Mouse (Mus musculus) mouse trophoblast stem cell (cell line): Measurements from ENCODE around the gene Wdfy4.

Source experiments
- in situ Hi-C, 2 experiments: fragments of 300-500 bp; cut with MseI, MboI; formaldehyde crosslinking; loops; 2 replicates in 1 of 2; 3 replicates in 1 of 2; pipeline ENCODE4 v1.15.1; 2025

Gene Wdfy4

DNA sequence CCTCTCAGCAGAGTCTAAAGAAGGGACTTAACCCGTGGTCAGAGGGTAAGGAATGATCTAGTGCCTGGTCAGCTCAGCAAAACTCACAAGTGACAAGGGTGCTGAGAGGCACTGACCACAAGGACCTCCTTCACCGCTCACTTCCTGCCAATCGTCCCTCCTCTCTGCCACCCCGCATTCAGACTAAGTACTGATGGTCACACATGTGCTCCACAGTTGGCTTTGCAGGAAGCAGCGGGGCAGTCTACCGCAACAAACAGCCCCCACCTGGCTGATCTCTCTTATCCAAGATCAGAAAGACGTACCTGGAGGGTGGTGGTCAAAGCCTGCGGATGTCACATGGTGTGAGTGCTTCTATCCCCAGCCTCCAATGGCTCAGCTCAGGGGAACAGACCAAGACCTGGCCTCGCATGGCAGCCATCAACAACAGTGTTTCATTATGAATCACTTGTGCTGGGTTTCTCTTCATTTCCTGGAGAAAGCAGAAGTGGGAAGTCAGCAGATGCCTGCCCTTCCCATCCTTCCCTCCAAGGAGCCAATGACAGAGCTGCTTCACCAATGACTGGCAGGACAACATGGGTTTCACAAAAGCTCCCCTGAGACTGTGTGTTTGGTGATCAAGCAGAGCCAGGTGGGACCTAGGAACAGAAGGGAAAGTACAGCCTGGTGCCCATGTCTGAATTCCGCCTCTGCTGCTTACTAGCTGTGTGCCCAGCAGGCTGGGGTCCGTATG lies at the start of gene Wdfy4:
Gene Wdfy4 (minus strand): TSS at position 441 of the 733 bp plus-strand sequence.
- in situ Hi-C loops: no loop called here

DNA sequence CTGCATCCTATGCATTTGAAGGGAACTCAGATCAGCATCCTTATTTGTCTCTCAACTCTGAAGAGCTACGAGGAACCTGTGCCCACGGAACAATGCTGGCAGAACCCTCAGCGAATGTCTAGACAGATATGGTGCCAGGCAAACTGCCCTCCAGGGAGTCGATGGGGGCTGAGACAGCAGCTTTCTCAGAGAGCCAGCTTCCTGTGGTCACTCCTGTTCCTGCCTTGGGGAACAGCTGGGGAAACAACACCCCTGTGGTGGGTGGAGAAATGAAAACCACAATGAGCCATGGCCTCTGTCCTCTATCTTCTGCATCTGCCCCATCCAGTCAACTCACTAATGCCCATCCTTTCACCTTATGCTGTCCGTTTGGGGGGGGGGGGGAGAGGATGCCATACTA lies 46.7 kb upstream of the Wdfy4 start:
- in situ Hi-C loops: no loop called here

DNA sequence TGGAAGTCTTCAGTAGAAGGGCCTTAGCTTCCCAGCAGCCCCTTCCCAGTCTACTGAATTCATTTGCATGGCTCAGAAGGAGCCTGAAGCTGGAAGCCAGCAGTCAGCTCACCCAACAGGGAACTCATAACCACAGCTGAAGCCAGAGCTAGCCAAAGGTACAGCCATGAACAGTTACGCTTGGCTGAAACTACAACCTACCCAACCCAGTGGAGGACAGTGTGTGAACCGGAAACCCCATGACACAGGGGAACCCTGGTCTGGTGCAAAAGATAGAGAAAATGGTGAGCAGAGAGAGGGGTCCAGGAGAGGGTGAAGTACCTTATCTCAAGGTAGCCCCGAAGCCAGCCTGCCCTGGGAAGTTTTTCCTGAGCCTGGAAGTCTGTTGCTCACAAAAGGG lies 46.0 kb upstream of the Wdfy4 start:
- in situ Hi-C loops: no loop called here

DNA sequence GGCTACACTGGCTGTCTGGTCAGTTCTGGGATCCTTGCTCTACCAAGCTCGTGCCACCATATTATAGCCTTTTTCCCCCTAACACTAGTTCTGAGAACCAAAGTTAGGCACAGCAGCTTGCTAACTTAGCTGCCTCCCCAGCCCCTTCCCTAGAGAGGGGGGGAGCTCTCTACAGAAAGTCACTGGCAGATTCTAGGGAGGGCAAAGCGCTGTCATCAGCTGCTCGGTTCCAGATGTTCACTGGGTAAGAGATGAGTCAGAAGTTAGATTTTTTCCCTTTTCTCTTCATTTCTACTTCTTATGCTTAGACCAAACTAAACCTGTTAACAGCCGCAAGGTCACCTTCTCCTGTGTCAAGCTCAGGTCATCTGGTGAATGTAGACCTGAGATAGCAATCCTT lies 45.4 kb upstream of the Wdfy4 start:
- in situ Hi-C loops: no loop called here

DNA sequence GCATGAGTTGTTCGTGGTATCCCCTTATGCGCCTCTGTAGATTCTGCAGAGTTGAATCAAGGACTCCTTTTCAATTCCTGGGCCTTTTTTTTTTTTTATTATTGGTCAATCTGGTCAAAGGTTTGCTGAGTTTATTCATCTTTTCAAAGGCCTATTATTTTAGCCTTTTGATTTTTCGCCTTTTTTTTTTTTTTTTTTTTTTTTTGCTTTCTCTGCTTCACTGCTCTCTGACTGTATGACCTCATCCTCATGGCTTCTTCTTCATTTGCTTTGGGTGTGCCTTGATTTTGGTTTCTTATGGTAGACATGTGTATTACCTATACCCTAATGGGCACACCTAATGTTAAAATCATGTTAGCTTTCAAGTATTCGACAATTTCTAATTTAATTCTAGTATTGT lies 39.9 kb upstream of the Wdfy4 start:
- in situ Hi-C loops: no loop called here

DNA sequence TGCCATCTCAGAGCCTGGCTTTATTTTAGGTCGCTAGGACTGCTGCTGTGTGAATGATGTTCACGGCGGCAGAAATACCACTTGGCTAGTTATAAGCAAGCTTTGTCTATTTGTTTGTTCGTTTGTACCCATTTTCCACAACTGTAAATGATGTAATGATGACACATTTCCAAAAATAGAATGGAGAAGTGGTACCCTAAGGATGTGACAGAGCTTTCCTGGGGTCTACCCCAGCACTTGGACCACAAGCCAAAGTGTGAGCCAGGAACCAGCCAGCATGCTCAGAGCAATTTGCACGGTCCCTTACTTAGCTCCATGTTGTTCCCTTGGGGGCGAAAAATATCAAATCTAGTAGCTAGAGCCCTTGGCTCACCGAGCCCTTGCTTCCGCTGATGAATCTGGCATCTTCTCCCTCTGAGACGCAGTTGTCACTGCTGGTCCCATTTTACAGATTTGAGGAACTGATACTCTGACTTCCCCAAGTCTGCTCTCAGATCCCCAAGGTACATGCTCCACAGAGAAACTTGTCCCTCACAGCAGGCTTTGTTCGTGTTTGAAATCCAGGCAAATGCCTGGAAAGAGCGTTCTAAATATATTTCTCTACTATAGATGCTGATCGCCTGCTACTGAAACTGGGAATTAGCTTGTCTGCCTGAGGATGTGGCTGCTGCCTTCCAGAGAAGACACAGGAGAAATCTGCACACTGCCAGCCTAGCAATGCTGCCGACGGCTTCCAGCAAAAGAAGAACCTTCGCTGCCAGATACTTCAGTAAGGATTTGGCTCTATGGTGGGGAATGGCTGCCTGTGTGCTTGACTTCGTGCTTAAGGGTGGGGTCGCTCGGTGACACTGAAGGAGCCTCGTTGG lies 31.3 kb upstream of the Wdfy4 start:
- in situ Hi-C loops: no loop called here

DNA sequence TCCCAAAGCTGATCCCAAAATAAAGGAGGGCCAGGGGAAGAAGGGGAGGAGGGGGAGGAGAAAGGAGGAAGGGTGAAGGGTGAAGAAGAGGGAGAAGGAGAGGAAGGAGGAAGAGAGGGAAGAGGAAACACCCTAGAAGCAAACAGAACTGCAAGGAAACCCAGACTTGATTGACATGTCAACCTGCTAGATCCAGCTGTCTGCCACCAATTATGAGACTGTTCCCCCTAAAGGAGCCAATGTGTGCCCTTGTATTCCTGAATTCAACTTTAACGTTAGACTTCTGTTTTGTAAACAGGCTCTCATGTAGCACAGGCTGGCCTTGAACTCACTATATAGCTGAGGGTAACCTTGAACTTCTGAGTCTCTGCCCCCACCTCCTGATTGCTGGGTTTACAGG lies 29.9 kb upstream of the Wdfy4 start:
- in situ Hi-C loops: no loop called here

DNA sequence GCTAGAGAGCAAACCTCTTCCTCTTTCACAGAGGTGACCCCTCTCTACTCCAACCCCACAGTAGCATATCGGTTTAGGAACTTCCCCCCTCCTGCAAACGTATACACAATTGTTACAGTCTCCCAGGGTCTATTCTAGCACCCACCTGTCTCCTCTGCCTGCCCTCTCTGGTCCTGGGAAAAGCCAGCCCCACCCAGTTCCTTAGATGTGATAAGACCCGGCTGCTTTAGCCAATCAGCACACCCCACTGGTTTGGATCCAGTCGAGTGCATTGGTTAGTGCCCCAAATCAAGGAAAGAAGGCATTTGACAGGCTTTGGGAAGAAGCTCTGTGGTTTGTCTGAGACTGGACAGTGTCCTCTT lies 29.4 kb upstream of the Wdfy4 start:
- in situ Hi-C loops: loop anchor here (5.0 kb wide), 1 partner anchor 88 kb away; no protein-coding TSS in a partner anchor

DNA sequence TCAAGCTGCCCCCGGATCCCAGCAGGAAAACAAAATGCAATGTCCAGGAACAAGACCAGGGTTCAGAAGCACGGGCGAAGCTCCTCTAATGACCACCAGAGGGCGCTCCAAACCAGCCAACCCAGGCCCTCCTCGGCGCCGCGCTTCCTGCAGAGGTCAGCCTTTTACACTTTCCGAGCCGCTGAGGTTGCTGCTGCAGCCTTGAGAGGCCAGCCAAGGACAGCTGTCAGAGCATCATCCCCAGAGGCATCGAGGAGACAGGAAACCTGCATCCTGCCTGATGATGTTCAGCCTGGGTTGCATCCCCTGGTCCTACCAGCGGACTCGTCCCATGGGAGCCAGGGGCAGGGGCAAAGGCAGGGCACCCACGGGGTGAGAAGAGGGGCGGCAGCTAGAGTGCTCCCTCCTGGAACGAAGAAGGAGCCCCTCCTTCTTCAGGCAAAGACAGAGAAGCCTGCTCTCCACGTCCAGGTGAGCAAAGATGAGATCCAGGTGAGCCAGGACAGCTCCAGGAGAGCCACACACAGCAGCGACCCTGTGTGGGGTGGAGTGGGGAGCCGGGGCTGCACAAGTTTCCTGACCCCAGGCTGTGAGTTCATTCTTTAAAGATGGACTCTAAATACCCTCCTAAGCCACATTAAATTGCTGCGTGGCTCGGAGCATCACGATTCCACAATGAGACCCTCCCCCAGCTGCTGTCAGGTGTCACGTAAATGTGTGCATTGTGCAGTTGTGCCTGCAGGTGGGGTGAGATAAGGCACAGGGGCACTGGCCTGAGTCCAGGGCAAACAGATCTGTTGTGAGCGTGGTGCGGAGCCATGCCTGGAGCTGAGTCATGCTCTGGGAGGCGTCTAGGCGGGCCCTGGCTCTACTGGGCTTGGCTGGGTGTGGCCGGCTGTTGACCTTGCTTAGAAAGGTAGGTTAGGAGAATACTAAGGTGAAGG lies 28.8 kb upstream of the Wdfy4 start, which contains the start of gene Arhgap22:
Gene Arhgap22 (plus strand): TSS at position 204 of the 944 bp plus-strand sequence.
- in situ Hi-C loops: loop anchor here (5.0 kb wide), 1 partner anchor 88 kb away; no protein-coding TSS in a partner anchor

DNA sequence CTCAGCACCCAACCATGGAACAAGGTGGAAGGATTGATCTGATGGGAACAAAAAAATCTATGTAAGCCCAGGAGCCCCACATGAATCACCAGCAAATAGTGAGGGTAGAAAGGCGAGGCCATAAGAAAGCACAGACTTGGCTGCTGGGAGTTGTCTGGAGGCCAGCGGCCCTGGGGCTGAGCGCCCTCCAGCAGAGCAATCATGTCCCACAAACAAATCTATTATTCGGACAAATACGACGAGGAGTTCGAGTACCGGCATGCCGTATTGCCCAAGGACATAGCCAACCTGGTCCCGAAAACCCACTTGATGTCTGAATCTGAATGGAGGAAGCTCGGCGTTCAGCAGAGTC lies 27.6 kb upstream of the Wdfy4 start:
- in situ Hi-C loops: loop anchor here (5.0 kb wide), 1 partner anchor 89 kb away; no protein-coding TSS in a partner anchor

DNA sequence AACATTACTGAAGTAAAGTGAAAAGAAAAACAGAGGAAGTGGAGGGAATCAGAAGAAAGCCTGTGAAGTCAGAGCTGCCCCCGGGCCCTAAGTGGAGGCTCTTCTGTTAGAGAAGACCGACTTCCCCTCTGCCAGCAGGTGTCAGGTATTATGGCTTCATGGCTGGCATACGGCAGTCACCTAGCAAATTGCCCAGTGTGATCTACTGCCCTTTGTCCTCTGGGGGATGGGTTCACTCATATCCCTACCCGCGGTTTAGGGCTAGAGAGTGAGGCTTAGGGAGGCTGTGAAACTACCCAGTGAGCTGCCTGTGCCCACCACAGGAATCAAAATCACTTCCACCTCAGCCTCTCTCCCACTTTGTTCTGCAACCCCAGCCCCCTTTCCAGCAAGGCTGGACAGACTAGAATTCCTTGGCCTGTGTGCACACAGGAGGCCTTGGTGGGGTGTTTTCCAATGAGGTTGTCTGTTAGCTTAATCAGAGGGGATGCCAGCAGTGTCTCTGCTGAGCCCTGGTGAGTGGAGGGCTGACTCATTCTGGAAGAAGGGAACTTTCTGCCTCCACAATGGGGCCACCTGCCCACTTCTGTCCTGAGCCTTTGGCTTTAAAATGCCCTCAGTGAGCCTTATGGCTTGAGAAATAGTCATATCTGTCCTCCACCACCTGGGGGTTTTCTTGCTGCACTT lies 27.1 kb upstream of the Wdfy4 start:
- in situ Hi-C loops: loop anchor here (5.0 kb wide), 1 partner anchor 90 kb away; no protein-coding TSS in a partner anchor

DNA sequence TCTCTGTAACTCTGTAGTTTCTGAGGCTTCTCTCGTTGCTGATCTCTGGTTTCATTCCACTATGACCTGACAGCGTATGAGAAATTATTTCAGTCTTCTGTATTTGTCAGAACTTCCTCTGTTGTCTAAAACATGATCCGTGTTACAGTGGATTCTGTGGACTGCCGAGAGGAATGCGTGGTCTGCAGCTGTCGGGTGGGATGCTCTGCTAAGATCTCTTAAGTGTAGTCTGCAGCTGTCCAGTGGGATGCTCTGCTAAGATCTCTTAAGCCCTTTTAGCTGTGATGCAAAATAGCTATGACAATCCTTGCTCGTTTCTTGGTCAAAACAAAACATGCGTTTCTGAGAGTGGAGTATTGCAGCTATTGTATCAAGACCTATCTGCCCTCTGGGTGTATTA lies 25.5 kb upstream of the Wdfy4 start:
- in situ Hi-C loops: loop anchor here (5.0 kb wide), 1 partner anchor 91 kb away; no protein-coding TSS in a partner anchor

DNA sequence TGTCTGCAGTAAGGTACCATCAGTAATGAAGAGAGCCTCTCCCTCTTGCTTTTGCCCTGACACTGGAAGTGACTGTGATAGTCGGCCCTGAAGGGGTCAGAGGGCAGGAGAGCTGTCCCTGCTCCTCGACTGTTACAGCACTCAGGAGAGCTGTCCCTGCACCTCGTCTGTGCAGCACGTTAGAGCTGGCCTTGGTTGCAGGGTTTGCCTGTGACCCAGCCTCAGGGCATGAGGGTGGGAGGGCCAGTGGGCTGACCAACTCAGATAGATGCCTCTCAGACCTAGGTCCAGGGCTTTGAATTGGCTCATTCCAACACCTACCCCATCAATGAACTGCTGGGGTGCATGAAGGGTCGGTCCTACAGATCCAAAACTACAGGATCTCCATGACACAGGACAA lies 23.0 kb upstream of the Wdfy4 start:
- in situ Hi-C loops: loop anchor here in 1 of 2 experiments (10.0 kb wide), 1 partner anchor 674 kb away; no protein-coding TSS in a partner anchor

DNA sequence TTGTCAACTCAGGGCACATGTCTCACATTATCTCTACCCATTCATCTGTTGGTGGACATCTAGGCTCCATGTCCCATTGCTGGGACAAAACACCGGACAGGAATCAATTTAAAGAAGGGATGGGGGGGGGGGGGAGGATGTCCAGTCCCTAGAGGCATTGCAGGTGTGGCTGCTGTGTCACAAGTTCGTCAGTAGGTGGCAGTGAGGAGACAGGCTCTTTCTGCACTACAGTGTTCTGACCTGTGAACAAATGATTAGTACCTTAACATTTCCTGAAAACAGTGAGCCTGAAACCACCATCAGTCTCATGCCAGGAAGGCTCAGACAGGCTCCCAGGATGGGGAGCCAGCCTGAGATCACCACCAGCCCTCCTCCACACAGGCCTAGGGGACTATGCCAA lies 21.7 kb upstream of the Wdfy4 start:
- in situ Hi-C loops: loop anchor here in 1 of 2 experiments (10.0 kb wide), 1 partner anchor 672 kb away; no protein-coding TSS in a partner anchor

DNA sequence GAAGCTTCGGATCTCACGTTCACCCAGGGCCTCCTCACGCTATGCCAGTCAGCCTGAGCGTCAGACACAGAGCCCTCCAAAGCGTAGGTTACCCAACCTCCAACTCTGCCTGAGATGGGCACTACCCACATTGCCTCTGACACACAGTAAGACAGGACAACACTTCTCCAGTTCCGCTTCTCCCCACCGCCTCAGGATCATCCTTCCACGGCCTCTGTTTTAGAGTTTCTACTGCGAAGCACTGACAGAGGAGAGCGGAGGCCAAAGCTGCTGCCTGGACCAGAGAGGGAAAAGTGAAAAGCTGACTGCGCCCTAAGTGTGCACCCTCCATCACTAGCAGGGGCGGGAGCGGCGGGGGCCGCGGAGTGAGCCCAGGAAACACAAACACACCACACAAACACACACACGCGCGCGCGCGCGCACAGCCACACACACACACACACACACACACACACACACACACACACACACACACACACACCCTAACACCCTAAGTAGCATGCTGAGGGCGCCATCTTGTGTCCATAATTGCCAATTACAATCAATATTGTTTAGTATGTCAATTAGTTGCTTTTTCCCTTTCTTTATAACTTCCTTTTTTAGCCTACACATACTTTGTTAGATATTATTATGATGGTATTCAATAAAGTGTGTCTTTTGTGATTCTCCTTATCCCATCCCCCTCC lies 20.1 kb upstream of the Wdfy4 start:
- in situ Hi-C loops: loop anchor here in 1 of 2 experiments (10.0 kb wide), 1 partner anchor 671 kb away; no protein-coding TSS in a partner anchor

DNA sequence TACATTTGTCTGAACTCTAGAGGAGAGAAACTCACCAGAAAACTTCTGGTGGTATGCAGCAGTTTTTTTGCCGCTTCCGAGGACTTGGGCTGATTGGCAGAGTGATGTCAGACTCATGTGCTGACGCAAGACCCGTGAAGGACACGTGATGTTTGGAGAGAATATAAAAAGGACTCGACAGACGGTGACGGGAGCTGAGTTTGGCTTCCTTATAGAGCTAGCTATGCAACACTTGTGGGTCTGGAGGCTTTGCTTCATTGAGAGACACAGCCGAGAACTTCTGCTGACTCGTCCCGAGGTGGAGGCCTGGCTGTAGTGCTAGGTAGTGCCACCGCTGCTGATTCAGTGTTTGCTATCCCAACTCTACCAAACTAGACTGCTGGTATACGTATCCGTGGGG lies 18.5 kb upstream of the Wdfy4 start:
- in situ Hi-C loops: loop anchor here in 1 of 2 experiments (10.0 kb wide), 1 partner anchor 669 kb away; no protein-coding TSS in a partner anchor

DNA sequence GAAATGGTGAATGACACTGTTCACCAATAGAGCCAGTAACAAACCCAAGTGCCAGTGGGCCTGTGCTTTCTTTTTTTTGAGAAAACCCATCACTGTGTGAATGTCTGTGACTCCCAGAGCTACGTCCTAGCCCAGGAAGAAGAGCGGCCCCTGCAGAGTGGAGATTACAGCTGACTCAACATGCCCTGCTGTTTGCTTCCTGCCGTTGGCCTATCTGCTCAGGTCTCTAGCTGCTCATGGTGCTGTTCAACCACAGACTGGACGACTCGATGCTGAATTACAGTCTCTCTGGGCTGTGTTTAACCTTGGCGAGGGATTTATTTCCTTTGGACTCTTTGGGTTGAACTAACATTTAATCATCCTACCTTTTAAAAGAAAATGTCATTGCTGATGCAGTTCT lies 17.6 kb upstream of the Wdfy4 start:
- in situ Hi-C loops: loop anchor here in 1 of 2 experiments (10.0 kb wide), 1 partner anchor 668 kb away; no protein-coding TSS in a partner anchor

DNA sequence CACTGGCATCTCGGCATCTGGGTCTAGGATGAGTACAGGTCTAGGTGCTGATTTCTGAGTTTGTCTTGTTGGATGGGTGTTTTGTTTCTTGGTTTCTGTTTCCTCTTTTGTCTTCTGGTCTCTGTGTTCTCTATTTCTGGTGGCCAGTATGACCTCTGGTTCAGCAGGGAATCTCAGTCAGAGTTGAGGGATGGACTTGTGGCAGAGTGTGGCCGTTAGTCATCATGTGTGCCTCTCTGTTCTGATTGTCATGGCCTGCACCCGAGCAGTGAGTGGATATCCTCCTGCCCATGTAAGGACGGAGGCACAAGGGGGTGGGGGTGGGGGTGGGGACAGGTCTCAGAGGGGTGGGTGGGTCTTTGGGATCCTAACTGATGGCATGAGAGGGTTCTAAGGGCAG lies 16.9 kb upstream of the Wdfy4 start:
- in situ Hi-C loops: loop anchor here in 1 of 2 experiments (10.0 kb wide), 1 partner anchor 667 kb away; no protein-coding TSS in a partner anchor

DNA sequence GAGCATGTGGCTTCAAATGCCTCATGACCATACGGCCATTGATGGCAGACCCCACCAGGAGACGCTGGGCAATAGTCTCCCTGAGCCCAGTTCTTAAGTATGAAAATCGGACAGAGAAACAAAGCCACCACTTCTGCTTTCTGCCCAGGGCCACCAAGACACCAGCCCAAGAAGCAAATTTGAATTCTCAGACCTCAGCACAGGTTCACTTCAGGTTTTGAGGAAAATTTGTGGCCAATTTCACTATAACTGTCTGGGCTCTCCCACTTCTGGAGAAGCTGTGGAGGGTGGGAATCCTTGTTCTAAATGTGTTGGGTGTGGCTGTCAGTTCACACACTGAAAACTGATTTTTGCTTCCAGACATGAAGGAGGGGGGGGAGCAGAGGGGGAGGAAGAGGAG lies 8.9 kb upstream of the Wdfy4 start:
- in situ Hi-C loops: no loop called here

DNA sequence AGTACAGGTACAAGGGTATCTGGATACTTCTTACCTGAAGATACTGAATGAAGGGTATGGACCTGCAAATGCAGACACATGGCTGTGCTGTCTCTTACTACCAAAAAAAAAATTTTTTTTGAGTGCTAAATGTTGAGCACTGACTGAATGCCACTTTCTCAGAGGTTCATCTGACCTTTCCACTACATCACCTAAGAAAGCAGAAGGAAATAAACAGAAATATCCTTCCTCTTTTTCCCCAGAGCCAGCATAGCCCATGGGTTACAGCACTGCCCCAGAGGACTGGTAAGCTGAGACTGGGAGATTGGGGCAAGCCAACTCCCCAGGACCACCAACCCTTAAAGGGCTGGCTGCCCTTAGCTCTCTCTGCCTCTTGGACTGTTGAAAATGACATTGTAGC lies 8.5 kb upstream of the Wdfy4 start:
- in situ Hi-C loops: no loop called here
